Mouse (Mus musculus): ENCODE data around the gene Spock2. TPM values are rescaled to one million over a fixed set of nuclear protein-coding genes. Genes with fewer than 3 reads are reported as not detected.

Spock2 gene
- polyA plus RNA-seq, 2 experiments: 7.6 to 17.7 TPM

DNA sequence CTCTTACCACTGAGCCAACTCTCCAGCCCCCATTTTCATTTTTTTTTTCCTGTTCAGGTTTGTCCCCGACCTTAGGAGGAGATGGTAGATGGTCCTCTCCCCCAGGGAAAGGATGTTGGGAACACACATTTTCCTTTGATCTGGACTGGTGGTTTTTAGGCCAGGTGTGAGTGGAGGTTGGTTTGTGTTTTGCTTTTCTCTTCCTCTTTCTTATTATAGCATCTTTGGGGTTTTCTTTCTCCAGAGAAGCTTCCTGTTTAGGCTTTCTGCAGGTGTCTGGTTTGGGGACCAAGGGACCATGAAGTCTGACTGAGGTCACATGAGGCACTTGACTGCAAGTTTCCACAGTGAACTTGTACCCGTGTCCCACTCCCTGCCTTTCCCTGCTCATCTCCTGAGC lies 62.3 kb downstream of the Spock2 start:
- no peaks in the 10 kb centered on the region for H3K27me3 ChIP-seq (ENCODE audit: control insufficient read depth, insufficient read depth, low read length)
- TF ChIP-seq POLR2A (IDR thresholded peaks at IDR 0.05; ENCODE audit: borderline replicate concordance, extremely low read depth, insufficient read depth, insufficient read length): no peak
- H3K4me2 ChIP-seq (replicated peaks; ENCODE audit: low read depth, low read length, severe bottlenecking): no peak overlapping the region
- no peaks in the 10 kb centered on the region for H3K4me1 ChIP-seq (ENCODE audit: control insufficient read depth, insufficient read depth, low read length)
- DNase-seq (ENCODE audit: low spot score) (no peak), ATAC-seq (ENCODE audit: low FRiP score, low read depth) (no peak)
- H3K4me3 ChIP-seq (replicated peaks; ENCODE audit: low read length): no peak overlapping the region
- WGBS: 58% methylated on average over 2 of the region's 2 CpGs
- no peak overlapping the region for H3K9ac ChIP-seq (ENCODE audit: low read depth, low read length, severe bottlenecking)
- no peaks in the 10 kb centered on the region for H3K9me3 ChIP-seq (ENCODE audit: control insufficient read depth, low read length)
- H3K27ac ChIP-seq (replicated peaks; ENCODE audit: low read depth, low read length): no peak overlapping the region
- H3K36me3 ChIP-seq (ENCODE audit: control insufficient read depth, insufficient read depth, low read length): no peaks in the 10 kb centered on the region

DNA sequence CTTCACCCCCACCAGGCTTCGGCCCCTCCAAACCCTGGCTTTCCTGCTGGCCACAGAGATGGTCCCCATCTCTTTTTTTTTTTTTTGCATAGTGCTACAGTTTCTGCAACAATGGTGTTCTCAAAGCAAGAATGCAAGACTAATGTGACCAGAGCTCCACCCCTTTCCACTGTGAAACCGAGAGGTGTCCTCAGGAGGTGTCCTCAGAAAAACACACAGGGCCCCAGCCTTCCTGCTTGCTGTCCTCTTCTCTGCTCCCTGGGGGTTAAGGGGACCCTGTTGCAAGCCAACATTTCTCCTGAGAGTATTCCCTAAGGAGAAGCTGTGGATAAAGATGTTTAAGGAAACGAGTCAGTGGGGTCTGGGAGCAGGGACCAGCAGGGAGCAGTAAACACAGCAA lies 62.9 kb downstream of the Spock2 start:
- no peak for TF ChIP-seq POLR2A (IDR thresholded peaks at IDR 0.05; ENCODE audit: borderline replicate concordance, extremely low read depth, insufficient read depth, insufficient read length)
- 62% methylated on average over 3 of the region's 3 CpGs for WGBS
- Histone ChIP-seq H3K27ac (replicated peaks; ENCODE audit: low read depth, low read length) (no peak overlapping the region), H3K36me3 (ENCODE audit: control insufficient read depth, insufficient read depth, low read length) (no peaks in the 10 kb centered on the region), H3K4me2 (replicated peaks; ENCODE audit: low read depth, low read length, severe bottlenecking) (no peak overlapping the region), H3K27me3 (ENCODE audit: control insufficient read depth, insufficient read depth, low read length) (no peaks in the 10 kb centered on the region), H3K4me1 (ENCODE audit: control insufficient read depth, insufficient read depth, low read length) (no peaks in the 10 kb centered on the region), H3K9ac (ENCODE audit: low read depth, low read length, severe bottlenecking) (no peak overlapping the region), H3K9me3 (ENCODE audit: control insufficient read depth, low read length) (no peaks in the 10 kb centered on the region), H3K4me3 (replicated peaks; ENCODE audit: low read length) (no peak overlapping the region)
- ATAC-seq (ENCODE audit: low FRiP score, low read depth) (no peak), DNase-seq (ENCODE audit: low spot score) (no peak)

DNA sequence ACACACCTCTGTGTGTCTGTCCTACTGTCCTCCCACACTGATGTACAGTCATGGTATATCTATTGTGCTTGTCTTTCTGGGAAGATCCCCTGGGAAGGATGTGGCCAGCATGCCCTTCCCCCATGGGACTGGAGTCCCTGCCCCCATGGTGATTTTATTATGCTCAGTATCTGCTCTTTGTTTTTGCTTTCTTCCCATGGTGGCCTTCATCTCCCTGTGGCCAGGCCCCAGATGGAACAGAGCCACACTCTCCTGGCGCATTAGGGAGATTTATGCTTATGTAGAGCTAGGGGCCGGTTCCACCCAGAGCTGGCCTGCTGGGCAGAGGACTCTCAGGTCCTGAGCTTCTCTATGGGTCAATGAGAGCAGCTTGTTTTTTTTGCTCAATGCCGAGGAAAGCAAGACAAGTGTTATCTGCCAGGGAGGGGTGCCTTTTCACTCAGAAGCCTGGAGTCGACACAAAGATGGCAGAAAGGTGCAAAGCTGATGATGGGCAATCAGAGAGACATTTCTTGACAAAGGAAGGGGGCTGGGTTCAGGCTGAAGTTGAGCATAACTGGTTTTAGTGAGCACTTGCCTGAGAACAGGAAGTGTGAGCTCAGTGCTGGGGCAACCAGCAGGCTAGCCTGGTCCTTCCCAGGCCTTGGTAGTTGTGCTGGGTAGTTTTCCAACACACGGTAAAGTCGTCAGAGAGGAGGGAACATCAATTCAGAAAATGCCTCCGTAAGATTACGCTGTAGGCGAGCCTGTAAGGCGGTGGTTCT lies 64.5 kb downstream of the Spock2 start:
- 75% methylated on average over 10 of the region's 10 CpGs for WGBS
- H3K27ac ChIP-seq (replicated peaks; ENCODE audit: low read depth, low read length): no peak overlapping the region
- no peaks in the 10 kb centered on the region for H3K9me3 ChIP-seq (ENCODE audit: control insufficient read depth, low read length)
- no peak for ATAC-seq (ENCODE audit: low FRiP score, low read depth)
- DNase-seq (ENCODE audit: low spot score): no peak
- no peak overlapping the region for H3K9ac ChIP-seq (ENCODE audit: low read depth, low read length, severe bottlenecking)
- no peaks in the 10 kb centered on the region for H3K4me1 ChIP-seq (ENCODE audit: control insufficient read depth, insufficient read depth, low read length)
- H3K4me3 ChIP-seq (replicated peaks; ENCODE audit: low read length): no peak overlapping the region
- H3K36me3 ChIP-seq (ENCODE audit: control insufficient read depth, insufficient read depth, low read length): no peaks in the 10 kb centered on the region
- H3K27me3 ChIP-seq (ENCODE audit: control insufficient read depth, insufficient read depth, low read length): no peaks in the 10 kb centered on the region
- no peak overlapping the region for H3K4me2 ChIP-seq (replicated peaks; ENCODE audit: low read depth, low read length, severe bottlenecking)
- no peak for TF ChIP-seq POLR2A (IDR thresholded peaks at IDR 0.05; ENCODE audit: borderline replicate concordance, extremely low read depth, insufficient read depth, insufficient read length)

DNA sequence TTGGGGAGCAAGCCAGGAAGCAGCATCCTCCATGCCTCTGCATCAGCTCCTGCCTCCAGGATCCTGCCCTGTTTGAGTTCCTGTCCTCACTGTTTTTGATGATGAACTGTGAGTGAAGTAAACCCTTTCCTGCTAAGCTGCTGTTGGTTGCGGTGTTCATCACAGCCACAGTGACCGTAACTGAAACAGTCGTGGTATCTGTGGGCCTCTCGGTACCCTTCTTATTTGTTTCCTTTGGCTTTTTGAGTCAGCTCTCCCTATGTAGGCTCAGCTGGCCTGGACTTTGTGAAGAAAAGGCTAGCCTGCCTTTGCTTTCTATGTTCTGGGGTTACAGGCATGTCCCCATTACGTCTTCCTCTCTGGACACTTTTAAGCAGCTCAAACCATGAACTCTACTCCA lies 65.3 kb downstream of the Spock2 start:
- TF ChIP-seq POLR2A (IDR thresholded peaks at IDR 0.05; ENCODE audit: borderline replicate concordance, extremely low read depth, insufficient read depth, insufficient read length): no peak
- no peak overlapping the region for H3K27ac ChIP-seq (replicated peaks; ENCODE audit: low read depth, low read length)
- H3K36me3 ChIP-seq (ENCODE audit: control insufficient read depth, insufficient read depth, low read length): no peaks in the 10 kb centered on the region
- WGBS: 92% methylated on average over 5 of the region's 5 CpGs
- no peak for DNase-seq (ENCODE audit: low spot score)
- no peaks in the 10 kb centered on the region for H3K9me3 ChIP-seq (ENCODE audit: control insufficient read depth, low read length)
- no peaks in the 10 kb centered on the region for H3K4me1 ChIP-seq (ENCODE audit: control insufficient read depth, insufficient read depth, low read length)
- no peak for ATAC-seq (ENCODE audit: low FRiP score, low read depth)
- no peak overlapping the region for H3K4me2 ChIP-seq (replicated peaks; ENCODE audit: low read depth, low read length, severe bottlenecking)
- H3K27me3 ChIP-seq (ENCODE audit: control insufficient read depth, insufficient read depth, low read length): no peaks in the 10 kb centered on the region
- no peak overlapping the region for H3K9ac ChIP-seq (ENCODE audit: low read depth, low read length, severe bottlenecking)
- H3K4me3 ChIP-seq (replicated peaks; ENCODE audit: low read length): no peak overlapping the region

DNA sequence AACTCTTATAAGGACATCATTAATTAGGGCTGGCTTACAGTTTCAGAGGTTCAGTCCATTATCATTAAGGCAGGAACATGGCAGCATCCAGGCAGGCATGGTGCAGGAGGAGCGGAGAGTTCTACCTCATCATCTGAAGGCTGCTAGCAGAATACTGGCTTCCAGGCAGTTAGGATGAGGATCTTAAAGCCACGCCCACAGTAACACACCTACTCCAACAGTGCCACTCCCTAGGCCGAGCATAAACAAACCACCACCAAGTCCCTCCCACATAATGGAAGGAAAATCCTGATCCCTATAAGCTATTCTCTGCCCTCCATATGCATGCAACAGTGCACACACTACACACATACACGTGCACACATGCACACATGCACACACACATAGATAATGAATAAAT lies 66.3 kb downstream of the Spock2 start:
- Histone ChIP-seq H3K27me3 (ENCODE audit: control insufficient read depth, insufficient read depth, low read length) (no peaks in the 10 kb centered on the region), H3K36me3 (ENCODE audit: control insufficient read depth, insufficient read depth, low read length) (no peaks in the 10 kb centered on the region), H3K9ac (ENCODE audit: low read depth, low read length, severe bottlenecking) (no peak overlapping the region), H3K9me3 (ENCODE audit: control insufficient read depth, low read length) (no peaks in the 10 kb centered on the region), H3K27ac (replicated peaks; ENCODE audit: low read depth, low read length) (no peak overlapping the region), H3K4me3 (replicated peaks; ENCODE audit: low read length) (no peak overlapping the region), H3K4me1 (ENCODE audit: control insufficient read depth, insufficient read depth, low read length) (no peaks in the 10 kb centered on the region), H3K4me2 (replicated peaks; ENCODE audit: low read depth, low read length, severe bottlenecking) (no peak overlapping the region)
- TF ChIP-seq POLR2A (IDR thresholded peaks at IDR 0.05; ENCODE audit: borderline replicate concordance, extremely low read depth, insufficient read depth, insufficient read length): no peak
- ATAC-seq (ENCODE audit: low FRiP score, low read depth) (no peak), DNase-seq (ENCODE audit: low spot score) (no peak)
- WGBS: 78% methylated on average over 4 of the region's 4 CpGs
